Mouse (Mus musculus) heart, adult 2 months (tissue): ENCODE measurements around the gene Foxe3.

Experiments
- CTCF ChIP-seq: fragments of 200-600 bp; IDR thresholded peaks from 2 replicates; pipeline ENCODE4 v1.8.1; 2022; ENCODE audit warnings: antibody characterized with exemption, mild to moderate bottlenecking, moderate library complexity
- POLR2A ChIP-seq: fragments of 200-500 bp; IDR thresholded peaks from 2 replicates; pipeline ENCODE4 v1.6.1; 2011; ENCODE audit warnings: mild to moderate bottlenecking, low read depth, low read length, control low read depth; ENCODE audit not compliant: insufficient read depth

DNA sequence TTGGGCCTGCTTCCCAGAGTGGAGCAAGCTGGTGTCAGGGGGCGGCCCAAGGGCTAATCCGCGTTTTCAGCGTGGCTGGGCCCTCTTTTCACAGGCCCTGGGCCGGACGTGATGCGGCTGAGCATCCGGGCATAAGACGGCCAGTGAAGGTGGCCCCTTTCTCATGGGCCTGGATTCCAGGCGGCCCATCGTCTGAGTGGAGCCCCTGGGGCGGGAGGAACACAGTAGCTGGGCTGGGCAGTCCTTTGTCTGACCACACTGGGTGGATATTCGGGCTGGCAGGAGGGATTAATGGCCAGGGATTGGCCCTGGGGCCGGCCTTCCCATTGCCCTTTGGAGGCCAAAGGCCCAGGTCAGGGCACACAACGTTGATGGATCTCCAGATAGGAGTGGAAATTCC is 3.3 kb upstream of the Foxe3 start:
- no peak for TF ChIP-seq POLR2A
- no peak for TF ChIP-seq CTCF
